Mouse (Mus musculus): Measurements from ENCODE around the gene Tbc1d9.
A peak's percentile ranks its signal among the peaks of the same experiment; 100 is the strongest.

Gene Tbc1d9

GRCm38 (mm10) chr8:83178228-83178742, 13.1 kb downstream of the Tbc1d9 start:
- peak; percentile 49 for DNase-seq (ENCODE audit: low read depth, low spot score)

- no peak for DNase-seq (ENCODE audit: low read depth, low spot score)
Observed at GRCm38 (mm10) chr8:83181851-83182482, 16.8 kb downstream of the Tbc1d9 start.

- peak; percentile 47 for DNase-seq (ENCODE audit: low read depth, low spot score)
Observed at GRCm38 (mm10) chr8:83182784-83183183, 17.6 kb downstream of the Tbc1d9 start.

- no peak for DNase-seq (ENCODE audit: low read depth, low spot score)
Observed at GRCm38 (mm10) chr8:83186376-83186775, 21.2 kb downstream of the Tbc1d9 start.

GRCm38 (mm10) chr8:83187363-83187962, 22.3 kb downstream of the Tbc1d9 start:
- no peak for DNase-seq (ENCODE audit: low read depth, low spot score)

GRCm38 (mm10) chr8:83189538-83190095, 24.5 kb downstream of the Tbc1d9 start:
- no peak for DNase-seq (ENCODE audit: low read depth, low spot score)

GRCm38 (mm10) chr8:83196088-83196487, 30.9 kb downstream of the Tbc1d9 start:
- DNase-seq (ENCODE audit: low read depth, low spot score): peak; percentile 94

- DNase-seq (ENCODE audit: low read depth, low spot score): peak; percentile 58
Observed at GRCm38 (mm10) chr8:83199715-83200114, 34.6 kb downstream of the Tbc1d9 start.

- DNase-seq (ENCODE audit: low read depth, low spot score): peak; percentile 97
Observed at GRCm38 (mm10) chr8:83200191-83201177, 35.3 kb downstream of the Tbc1d9 start.

- DNase-seq (ENCODE audit: low read depth, low spot score): peak; percentile 75
Observed at GRCm38 (mm10) chr8:83202946-83203345, 37.8 kb downstream of the Tbc1d9 start.

- DNase-seq (ENCODE audit: low read depth, low spot score): peak; percentile 89
Observed at GRCm38 (mm10) chr8:83205907-83206306, 40.8 kb downstream of the Tbc1d9 start.

- no peak for DNase-seq (ENCODE audit: low read depth, low spot score)
Observed at GRCm38 (mm10) chr8:83209581-83209980, 44.4 kb downstream of the Tbc1d9 start.

GRCm38 (mm10) chr8:83210676-83211075, 45.5 kb downstream of the Tbc1d9 start:
- DNase-seq (ENCODE audit: low read depth, low spot score): no peak

GRCm38 (mm10) chr8:83215065-83215464, 49.9 kb downstream of the Tbc1d9 start:
- DNase-seq (ENCODE audit: low read depth, low spot score): no peak

GRCm38 (mm10) chr8:83216520-83216919, 51.4 kb downstream of the Tbc1d9 start:
- DNase-seq (ENCODE audit: low read depth, low spot score): no peak

- no peak for DNase-seq (ENCODE audit: low read depth, low spot score)
Observed at GRCm38 (mm10) chr8:83217196-83217595, 52.0 kb downstream of the Tbc1d9 start.

- no peak for DNase-seq (ENCODE audit: low read depth, low spot score)
Observed at GRCm38 (mm10) chr8:83217891-83218290, 52.7 kb downstream of the Tbc1d9 start.

GRCm38 (mm10) chr8:83219392-83219791, 54.2 kb downstream of the Tbc1d9 start:
- peak; percentile 96 for DNase-seq (ENCODE audit: low read depth, low spot score)

- DNase-seq (ENCODE audit: low read depth, low spot score): peak; percentile 64
Observed at GRCm38 (mm10) chr8:83220746-83221145, 55.6 kb downstream of the Tbc1d9 start.

GRCm38 (mm10) chr8:83224754-83225416, 59.7 kb downstream of the Tbc1d9 start:
- DNase-seq (ENCODE audit: low read depth, low spot score): no peak

GRCm38 (mm10) chr8:83225598-83225997, 60.4 kb downstream of the Tbc1d9 start:
- no peak for DNase-seq (ENCODE audit: low read depth, low spot score)

Measured in brain, adult 2 months (tissue).